Mouse (Mus musculus) left cerebral cortex, postnatal 14 days (tissue): ENCODE measurements around the gene Glul. TPM values are rescaled to one million over a fixed set of nuclear protein-coding genes. Genes with fewer than 3 reads are reported as not detected.

ENCODE experiments used
- DNase-seq, 2 experiments: peaks; one replicate each; pipeline ENCODE4 v3.0.0; 2021 to 2022; ENCODE audit warnings: low spot score in 2 of 2, mixed read lengths in 1 of 2
- intact Hi-C: fragments of 180-260 bp; cut with DNase I; formaldehyde crosslinking; loops from one replicate; pipeline ENCODE4 v1.15.1; 2025
- microRNA-seq, 2 experiments: library from miRNA; unstranded; fragments of <30 nt; microRNA quantifications; one replicate each; pipeline ENCODE4 v1.2.0; 2022
- total RNA-seq, 2 experiments: library from RNA; stranded (reverse); gene quantifications; 2 replicates each; pipeline ENCODE4 v1.2.3; 2021

Gene Glul
- total RNA-seq, 2 experiments from 2014 or later, result 1,316 to 1,477 TPM

DNA sequence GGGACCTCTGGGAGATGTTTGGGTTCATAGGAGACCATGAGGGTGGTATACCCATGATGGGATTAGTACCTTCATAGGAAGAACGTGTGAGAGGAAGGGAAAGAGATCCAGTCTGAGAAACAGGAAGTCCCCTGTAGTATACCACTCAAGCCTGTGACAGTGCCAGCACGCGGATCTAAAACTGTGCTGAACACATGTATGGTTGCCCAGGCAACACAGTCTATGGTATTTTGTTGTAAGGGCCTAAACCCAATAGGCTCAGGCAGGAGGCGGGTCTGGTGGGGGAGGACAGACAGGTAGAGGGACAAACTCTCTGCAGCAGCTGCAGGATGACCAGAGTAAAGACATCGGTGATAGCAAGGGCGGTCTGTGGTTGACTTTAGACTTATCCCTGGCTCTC, 54.1 kb downstream of the Glul start:
- intact Hi-C loops, result no loop called here

DNA sequence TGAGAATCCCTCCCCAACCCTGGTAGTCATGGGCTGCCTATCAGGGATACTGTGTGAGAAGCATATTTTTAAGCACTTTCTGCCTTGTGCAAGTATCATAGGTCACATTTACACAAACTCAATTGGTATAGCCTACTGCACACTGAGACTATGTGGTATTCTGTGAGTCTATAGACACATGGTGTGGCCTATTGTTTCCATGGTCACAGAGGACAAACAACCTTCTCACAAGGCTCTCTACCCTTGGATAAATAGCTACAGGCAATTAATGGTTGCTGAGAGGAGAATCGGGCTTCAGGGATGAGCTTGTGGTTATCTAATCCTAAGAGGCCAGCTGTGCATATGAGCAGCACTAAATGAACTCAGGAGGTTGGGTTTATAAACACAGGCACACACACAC, 58.1 kb downstream of the Glul start:
- intact Hi-C loops, result no loop called here
- no peak for DNase-seq

More for the DNA sequence above, 54.1 kb downstream of the Glul start:
- peak; percentile 29 to 53 for DNase-seq

Small RNA genes lying within 50 kb of the gene (microRNA-seq; reads per million reads assigned to microRNA genes)
- 24.8 to 24.9 reads per million in 2 experiments for gene Mir8114

Other genes starting within 250 kb of the Glul start
- gene Rgs8, start 246.9 kb upstream of the Glul start, total RNA-seq, result 10 to 100 TPM; 37.6 to 39.6 TPM
- 1 to 10 TPM; 6.6 to 6.8 TPM for gene Rgs16, start 159.6 kb upstream of the Glul start, total RNA-seq
- gene Rnasel, start 150.5 kb upstream of the Glul start, total RNA-seq, result 1 to 10 TPM; 7.6 to 8.3 TPM
- gene Rgsl1, start 55.8 kb upstream of the Glul start, total RNA-seq, result 1 to 10 TPM in 1 of 2 experiments, under 1 TPM in 1; 0.92 to 1.2 TPM
- not detected for gene Teddm1b, start 25.6 kb upstream of the Glul start, total RNA-seq
- gene Teddm1a, start 8.2 kb upstream of the Glul start, total RNA-seq, result not detected
- 1 to 10 TPM; 3.3 to 3.4 TPM for gene Teddm2, start 284 bp downstream of the Glul start, total RNA-seq